Mouse (Mus musculus): Measurements from ENCODE around the gene Kmt2d.

Kmt2d gene

DNA sequence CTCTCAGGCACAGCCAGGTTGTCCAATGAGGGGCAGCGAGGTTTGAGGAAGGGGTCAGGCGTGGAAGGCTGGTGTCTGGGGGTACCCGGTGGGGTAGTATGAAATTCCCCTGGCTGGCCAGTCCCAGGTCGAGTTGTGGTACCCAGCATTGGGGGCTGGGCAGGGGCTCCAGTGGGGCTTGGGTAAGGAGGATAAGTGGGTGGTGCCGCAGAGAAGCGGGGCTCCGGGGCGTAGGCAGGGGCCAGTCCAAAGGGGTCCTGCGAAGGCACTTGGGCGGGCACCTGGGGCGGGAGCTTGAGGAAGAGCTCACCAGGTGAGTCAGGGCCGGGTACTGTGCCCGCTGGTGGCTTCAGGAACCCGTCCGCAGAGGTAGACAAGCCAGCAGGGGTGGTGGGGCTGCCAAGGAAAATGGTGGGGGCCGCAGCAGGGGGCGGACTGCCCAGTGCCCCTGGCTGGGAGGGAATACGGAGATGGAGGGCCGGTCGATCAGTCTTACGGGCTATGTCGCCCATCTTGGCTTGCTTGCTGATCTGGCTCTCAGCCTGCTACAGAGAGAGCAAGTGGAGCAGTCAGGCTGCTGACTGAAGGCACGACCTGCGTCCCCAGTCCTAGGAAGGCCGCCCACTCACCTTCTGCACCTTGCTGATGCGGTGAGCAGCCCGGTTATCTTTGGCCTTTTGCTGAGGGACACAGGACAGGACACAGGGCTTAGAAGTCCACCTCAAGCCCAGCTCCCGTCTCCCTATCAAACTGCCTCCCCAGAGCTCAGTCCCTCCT lies 17.7 kb downstream of the Kmt2d start:
- DNase-seq (ENCODE audit: low spot score) = no peak

DNA sequence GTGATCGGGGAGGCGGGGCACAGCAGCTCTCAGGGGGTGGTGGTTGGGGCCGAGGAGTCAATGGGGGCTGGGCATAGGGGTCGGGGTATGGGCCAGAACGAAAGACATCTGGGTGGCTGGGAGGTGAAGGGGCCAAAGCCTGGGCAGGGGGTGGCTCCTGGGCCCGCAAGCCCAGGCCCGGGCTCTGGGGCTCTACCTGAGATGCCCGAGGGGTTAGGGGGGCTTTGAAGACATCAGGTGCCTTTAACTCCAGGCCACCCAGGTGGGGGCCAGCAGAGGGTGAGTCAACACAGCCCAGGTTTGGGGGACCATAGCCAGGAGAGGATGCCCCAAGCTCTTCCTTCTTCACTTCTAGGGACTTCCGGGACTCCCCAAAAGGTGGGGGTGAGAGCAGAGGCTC lies 18.3 kb downstream of the Kmt2d start:
- no peak for DNase-seq (ENCODE audit: low spot score)

DNA sequence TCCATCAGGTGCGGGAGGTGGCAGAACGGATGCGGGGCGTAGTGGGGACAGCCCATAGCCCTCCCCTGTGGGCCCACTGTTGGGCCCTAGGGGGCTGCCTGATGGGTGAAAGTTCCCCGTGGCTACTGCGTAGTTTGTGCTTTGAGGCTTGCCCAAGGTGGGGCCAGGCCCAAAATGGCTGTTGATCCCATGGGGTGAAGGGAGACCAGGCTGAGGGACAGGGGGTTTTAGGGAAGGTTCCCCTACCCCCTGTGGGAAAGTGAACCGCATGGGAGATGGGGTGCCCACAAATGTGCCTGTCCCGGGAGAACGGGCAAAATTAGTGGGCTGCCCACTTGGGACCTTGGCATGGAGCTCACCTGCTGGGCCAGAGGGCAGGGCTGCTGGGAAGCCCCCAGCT lies 18.9 kb downstream of the Kmt2d start:
- DNase-seq (ENCODE audit: low spot score) = no peak

DNA sequence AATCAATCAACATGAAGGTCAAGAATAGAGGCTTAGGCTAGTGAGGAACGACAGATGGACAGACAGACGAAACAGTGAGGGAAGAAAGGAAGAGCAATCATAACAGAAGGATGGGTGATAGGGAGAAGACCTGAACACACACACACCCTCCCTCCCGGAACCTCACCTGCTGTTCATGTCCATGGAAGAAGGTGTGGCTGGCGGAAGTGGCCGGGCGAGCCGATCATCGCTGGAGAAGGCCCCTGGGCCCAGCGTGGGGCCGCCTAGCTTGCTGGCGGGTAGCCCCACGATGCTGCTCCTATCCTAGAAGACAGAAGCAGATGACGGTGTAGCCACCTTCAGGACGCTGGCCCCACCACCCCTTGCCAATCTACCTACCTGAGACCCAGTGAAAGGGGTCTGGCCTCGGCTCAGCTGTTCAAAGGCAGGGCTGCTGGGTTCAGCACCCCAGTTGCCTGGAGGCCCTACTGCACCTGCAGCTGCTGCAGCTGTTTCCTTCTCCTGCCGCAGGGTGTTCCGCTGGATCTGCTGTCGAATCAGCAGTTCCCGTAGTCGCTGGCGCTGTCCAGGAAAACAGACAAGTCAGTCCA lies 19.7 kb downstream of the Kmt2d start:
- no peak for DNase-seq (ENCODE audit: low spot score)

DNA sequence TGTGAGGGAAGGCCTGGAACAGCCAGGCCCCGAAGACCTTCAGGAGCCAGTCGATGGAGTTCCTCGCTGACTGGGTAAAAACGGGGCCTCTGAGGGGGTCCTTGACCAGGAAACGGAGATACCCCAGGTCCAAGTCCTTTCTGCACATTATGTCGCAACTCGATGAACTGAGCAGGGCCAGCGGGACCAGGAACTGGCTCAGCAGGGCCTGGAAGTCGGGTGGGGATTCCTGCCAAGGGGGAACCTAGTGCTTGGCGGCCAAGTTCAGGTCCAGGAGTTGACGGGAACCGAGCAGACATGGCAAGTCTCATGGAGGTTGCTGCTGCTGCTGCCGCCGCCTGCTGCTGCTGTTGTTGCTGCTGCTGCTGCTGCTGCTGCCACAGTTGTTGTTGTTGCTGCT lies 20.3 kb downstream of the Kmt2d start:
- no peak for DNase-seq (ENCODE audit: low spot score)

DNA sequence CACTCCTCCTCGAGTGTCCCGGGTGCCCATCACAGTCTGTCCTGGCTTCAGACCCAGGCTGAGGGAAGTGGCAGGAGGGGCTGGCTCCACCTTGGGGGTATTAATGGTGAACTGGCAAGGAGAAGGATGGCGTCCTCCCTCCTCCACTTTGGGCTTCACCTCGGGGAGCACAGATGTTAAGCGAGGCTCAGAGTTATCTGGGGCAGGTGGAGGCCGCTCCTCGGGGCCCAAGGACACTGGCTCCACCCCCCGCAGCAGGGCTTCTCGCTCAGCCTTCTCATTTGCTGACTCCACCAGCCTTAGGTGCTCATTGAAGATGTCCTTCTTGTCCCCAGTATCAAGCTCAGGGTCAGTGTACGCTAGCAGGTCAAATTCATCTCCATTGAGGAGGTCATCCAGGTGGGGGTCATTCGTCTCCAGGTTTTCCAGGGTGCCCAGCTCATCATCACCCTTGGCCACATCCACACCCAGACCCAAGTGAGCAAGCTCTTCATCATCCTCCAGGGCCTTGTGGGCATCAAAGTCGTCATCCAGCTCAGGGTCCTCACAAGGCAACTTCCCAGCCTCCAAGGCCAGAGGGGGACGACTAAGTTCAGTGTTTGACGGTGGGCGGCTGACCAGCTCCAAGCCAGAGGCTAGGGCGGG lies 20.9 kb downstream of the Kmt2d start:
- no peak for DNase-seq (ENCODE audit: low spot score)

DNA sequence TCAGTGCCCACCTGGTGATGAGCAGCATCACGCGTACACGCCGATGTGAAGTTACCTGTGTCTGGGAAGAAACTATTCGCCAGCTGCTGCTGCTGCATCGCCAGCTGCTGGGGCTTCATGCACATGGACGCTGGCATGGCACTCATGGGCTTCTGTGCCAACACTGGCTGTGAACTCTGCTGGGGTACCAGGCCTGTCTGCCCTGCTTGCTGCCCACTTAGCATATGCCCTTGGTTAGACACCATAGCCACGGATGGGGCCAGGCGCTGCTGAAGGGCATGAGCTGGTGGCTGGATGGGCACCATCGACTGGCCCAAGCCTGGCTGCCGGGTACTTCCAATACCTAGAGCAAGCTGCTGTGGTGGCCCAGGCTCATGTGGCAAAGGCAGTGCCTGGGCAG lies 21.8 kb downstream of the Kmt2d start:
- no peak for DNase-seq (ENCODE audit: low spot score)

DNA sequence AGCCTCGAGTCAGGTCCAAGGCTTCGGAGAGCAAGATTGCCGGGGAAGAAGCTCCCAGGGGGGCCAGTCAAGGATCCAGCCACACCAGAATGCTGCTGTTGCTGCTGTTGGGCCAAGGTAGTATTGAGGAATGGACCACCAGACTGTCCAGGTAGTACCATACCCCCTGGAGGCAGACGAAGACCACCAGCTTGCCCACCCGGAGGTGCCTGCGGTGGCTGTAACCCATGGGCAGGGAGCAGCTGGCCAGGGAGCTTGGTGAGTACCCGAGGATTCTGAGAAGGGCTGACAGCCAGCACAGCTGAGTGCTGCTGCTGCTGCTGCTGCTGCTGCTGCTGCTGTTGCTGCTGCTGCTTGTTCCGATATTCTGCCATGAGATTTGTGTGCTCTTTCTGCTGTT lies 24.9 kb downstream of the Kmt2d start:
- no peak for DNase-seq (ENCODE audit: low spot score)

DNA sequence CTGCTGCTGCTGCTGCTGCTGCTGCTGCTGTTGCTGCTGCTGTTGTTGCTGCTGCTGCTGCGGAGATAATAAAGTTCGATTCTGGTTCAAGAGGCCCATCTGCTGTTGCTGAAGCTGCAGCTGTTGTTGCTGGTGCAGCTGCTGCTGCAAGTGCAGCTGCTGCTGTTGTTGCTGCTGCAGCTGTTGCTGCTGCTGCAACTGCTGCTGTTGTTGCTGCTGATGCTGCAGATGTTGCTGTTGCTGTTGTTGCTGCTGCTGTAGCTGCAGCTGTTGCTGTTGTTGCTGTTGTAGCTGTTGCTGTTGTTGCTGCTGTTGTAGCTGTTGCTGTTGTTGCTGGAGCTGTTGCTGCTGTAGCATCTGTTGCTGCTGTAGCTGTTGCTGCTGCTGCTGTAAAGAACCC lies 25.9 kb downstream of the Kmt2d start:
- DNase-seq (ENCODE audit: low spot score) = no peak

DNA sequence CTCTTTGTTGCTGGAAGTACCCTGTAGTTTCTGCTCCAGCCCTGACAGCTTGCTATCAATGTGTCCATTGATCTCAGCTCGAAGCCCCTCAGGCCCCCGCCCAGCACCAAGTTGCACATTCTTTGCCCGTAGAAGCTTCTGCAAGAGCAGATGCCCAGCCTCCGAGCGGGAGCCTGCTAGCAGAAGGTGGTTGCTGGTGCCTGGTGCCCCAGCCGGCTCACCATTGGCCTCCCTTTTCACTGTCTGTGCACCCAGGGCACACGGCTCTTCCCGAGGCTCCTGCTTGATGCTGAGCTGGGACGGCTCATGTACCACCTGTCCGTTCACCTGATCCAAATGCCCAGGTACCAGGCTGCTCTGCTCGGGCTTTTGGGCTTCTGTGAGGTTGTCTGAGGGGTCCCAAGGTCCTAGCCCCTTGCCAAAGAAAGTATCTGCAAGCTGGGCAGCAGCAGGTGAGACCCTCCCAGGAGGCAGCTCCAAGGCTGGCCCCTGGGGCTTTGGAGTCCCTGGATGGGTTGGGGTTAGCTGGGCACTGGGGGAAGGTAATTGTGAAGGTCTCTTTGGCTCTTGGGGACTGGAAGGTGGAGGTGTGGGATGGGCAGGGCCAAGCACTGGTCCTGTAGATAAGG lies 27.3 kb downstream of the Kmt2d start:
- no peak for DNase-seq (ENCODE audit: low spot score)

DNA sequence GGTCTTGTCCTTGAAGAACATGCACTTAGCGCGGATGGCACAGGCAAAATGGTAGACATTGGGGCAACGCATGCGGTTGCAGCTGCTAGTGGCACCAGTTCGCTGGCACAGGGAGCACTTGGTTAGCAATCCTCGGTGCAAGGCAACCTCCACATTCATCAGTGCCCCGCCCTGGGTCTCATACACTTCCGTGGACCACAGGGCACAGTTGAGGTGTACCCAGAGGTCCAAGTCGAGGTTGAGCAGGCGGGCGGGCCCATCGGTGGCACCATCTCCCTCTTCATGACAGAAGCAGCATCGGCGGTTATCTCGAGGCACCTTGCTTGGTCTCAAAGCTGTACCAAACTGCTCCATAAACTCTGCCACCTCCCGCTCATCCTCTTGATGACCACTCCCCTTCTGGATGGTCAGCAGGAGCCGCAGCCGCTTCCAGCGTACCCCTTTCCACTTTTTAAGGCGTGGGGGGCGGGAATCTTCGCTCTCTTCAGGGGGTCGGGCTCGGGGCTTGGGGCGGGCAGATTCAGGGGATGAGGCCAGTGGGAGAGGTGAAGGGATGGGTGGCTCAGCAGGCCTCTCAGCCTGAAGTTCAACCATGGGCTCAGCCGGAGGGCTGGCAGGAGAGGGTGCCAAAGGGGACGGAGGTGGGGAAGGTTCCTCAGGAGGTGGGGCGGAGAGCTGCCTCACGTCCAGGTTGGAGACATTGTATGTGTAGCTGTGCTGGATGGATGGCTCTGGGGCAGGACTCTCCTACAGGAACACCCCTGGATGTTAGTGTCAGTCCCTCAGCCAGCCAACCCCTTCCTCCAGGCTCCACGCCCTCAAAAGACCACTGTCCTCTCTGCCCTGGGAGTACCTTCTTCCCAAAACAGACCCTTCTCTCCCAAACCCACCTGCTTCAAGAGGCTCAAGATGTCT lies 31.1 kb downstream of the Kmt2d start:
- DNase-seq (ENCODE audit: low spot score) = no peak

DNA sequence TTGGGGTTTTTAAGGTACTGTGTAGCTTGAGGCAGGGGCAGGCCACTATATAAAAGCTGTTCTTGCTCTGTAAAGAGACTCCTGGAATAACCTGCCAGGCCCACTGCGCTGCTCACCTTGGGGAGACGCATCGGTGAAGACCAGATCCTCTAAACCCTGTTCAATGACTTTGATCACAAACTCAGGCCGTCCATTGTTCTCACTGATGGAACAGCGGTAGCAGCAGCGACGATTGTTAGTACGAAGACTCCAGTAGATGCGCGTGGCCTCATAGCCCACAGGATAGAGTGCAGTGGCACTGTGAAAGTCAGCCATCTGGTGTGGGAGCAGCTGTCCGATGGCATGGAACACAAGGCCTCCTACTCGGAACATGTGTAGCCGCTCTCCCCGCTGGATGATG lies 31.8 kb downstream of the Kmt2d start:
- no peak for DNase-seq (ENCODE audit: low spot score)

DNA sequence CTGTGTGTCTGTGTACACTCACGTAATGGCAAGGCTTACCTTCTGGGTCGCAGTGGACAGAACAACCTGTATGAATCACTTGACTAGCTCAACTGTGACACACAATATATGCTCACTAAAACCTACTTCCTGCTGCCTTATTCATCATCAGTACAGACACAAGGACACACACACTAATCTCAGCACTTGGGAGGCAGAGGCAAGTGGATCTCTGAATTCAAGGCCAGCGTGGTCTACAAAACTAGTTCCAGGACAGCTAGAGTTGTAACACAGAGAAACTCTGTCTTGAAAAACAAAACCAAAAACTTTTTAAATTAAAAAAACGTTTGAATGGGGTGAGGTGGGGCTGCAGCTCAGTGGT lies 33.3 kb downstream of the Kmt2d start:
- DNase-seq (ENCODE audit: low spot score) = no peak

DNA sequence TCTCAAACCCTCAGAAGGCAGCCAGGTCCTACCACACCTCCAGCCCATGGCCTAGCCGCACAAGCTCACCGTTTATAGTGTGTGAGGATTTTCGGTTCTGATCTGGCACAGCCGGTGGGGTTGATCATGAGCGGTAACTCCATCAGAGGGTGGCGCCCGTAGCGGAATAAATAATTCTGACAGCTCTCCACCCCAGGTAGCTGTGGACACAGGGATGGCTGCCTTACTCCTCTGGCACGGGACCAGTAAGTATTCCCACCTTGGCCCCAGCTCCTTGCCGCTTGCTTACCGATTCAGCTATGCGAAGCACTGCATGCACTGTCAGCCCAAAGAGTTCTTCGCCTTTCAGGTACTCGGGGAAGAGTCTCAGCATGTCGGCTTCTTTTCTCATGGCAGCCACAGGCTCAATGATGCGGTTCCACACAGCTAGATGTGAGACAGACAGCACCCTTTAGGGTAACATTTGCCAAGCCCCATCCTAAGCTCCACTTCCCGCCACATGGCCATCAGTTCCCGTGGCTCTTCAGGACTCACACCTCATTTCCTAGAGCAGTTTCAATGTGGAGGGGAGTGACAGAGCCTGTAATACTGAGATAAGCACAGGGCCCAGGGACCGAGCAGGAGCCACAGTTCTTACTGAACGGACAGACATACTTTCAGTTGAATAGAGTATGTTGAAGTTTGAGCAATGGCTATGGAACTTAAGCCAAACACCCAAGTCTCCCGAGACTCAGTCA lies 33.8 kb downstream of the Kmt2d start:
- no peak for DNase-seq (ENCODE audit: low spot score)

DNA sequence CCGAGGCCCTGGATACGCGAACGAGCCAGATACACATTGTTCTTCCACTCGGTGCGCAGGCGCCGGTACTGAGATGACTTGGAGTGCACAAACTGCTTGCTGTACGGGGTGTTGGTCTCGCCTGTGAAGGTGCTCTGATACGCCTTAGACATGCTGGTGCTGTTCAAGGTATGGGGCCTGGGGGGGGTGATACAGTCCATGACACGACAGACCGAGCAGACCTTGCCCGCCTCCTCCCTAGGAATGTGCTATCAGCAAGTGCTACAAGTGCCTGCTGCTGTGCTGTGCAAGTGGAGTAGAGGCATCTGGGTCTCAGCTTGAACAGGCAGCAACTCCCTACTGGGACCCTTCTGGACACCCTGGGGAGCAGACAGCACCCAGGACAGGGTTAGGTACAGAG lies 35.7 kb downstream of the Kmt2d start:
- no peak for DNase-seq (ENCODE audit: low spot score)

DNA sequence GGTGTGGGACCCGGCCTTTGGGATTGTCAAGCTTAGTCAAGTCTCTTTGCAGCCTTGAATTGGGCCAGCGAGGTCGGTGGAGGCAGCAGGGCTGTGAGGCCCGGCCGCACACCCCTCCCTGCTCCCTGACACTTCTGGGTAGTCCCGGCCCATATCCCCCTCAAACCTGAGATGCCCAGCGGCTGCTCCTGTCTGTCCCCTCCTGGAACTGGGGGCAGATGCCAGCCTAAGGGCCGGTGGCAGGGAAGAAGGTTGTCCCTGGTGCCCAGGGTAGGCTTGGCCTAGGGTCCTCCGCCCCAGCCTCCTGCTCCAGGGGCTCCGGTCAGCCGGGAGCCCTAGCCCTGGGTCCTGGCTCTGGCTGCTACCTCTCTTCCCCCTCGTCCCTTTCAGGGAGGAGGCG lies 36.9 kb downstream of the Kmt2d start:
- no peak for DNase-seq (ENCODE audit: low spot score)

DNA sequence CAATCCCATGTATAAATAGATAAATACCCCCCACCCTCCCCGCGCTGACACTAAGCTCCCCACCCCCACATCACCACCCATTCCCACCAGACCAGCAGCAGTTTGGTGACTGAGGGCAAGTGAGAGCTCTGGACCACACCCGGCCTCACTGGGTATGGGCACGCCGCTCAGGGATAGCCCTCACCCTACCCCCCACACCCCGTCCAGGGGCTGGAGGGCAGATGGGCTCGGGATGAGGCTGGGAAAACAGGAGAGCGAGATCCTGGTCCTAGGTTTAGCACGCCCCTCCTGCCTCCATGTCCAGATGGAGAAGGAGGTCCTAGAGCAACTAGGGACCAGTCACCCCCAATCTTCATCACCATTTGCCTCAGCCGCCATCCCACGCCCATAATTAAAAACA lies 37.7 kb downstream of the Kmt2d start:
- no peak for DNase-seq (ENCODE audit: low spot score)

DNA sequence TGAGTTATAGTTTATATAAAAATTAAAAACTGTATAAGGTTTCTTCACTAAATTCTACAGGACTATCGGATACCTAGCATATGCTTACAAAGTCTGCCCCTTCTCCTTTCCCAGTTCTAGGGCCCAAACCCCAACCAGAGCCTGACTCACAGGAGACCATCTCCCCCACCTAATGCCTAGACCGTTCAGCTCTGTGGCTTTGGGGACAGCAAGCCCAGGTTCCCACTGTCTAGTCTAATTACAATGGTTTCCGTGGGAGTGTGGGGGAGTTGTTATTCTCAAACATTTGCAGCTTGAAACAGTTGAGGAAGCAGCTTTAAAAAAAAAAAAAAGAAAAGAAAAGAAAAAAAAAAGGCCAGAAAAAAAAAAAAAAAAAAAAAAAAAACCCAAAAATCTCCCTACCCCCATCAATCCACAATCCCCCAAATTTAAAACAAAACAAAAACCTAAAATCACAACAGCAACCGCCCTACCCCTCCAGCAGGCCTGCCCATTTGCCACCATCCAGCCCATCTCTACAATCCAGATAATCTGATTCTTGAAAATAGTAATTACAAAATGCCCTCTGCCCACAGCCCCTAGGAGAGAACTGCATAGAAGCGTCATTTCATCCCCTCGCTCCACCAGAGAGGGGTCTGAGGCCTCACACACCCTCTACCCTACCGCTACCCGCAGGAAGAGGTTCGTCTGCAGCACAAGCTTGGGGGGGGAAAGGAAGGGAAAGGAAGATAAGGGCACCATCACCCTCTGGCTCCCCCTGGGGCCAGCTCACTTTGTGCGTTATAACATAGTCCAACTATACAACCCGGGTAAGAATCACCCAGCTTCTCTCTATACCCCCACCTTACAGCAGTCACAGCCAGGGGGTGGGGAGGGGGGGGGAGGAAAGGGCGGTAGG lies 38.6 kb downstream of the Kmt2d start:
- DNase-seq (ENCODE audit: low spot score) = no peak

DNA sequence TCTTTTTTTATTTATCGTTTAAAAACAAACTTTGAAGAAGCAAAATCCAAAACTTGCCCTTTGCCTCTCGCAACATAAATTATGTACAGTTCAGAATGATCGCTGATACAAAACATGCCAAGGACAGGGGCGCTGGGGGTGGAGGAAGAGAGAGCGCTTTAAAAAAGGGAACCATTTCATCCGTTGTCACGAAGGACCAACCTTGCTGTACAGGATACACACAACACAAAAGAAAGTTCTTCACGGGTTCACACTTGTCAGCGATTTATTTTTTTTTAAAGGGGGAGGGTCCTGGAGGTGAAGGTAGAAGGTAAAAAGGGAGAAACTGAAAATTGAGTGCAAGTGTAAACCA lies 39.3 kb downstream of the Kmt2d start:
- no peak for DNase-seq (ENCODE audit: low spot score)
